Mouse (Mus musculus): ENCODE results near the gene Tmem106c. TPM values are rescaled to one million over a fixed set of nuclear protein-coding genes. Genes with fewer than 3 reads are reported as not detected.

The Tmem106c gene
- total RNA-seq, 2 experiments from 2014 or later: 16.6 to 20.9 TPM

GRCm38 (mm10) chr15:97996716-97997256 lies 32.8 kb downstream of the Tmem106c start:
- peak; percentile 44 to 51 for DNase-seq
- intact Hi-C loops (cut with DNase I): no loop called here

GRCm38 (mm10) chr15:97999546-97999945 lies 35.5 kb downstream of the Tmem106c start:
- intact Hi-C loops (cut with DNase I): no loop called here
- no peak for DNase-seq

- no peak for DNase-seq
- intact Hi-C loops (cut with DNase I): no loop called here
Observed at GRCm38 (mm10) chr15:97999991-98000390, 36.0 kb downstream of the Tmem106c start.

- peak in 1 of 2 experiments; percentile 45 for DNase-seq
- intact Hi-C loops (cut with DNase I): no loop called here
Observed at GRCm38 (mm10) chr15:98001321-98002112, 37.5 kb downstream of the Tmem106c start.

- peak in 1 of 2 experiments; percentile 21 for DNase-seq
- intact Hi-C loops (cut with DNase I): no loop called here
Observed at GRCm38 (mm10) chr15:98002113-98002990, 38.4 kb downstream of the Tmem106c start.

- intact Hi-C loops (cut with DNase I): no loop called here
- DNase-seq: peak in 1 of 2 experiments; percentile 47
Observed at GRCm38 (mm10) chr15:98002991-98003821, 39.2 kb downstream of the Tmem106c start.

- DNase-seq: no peak
- intact Hi-C loops (cut with DNase I): no loop called here
Observed at GRCm38 (mm10) chr15:98003822-98004739, 40.1 kb downstream of the Tmem106c start, which contains the start of gene Col2a1. Gene Col2a1, minus strand, starts transcription at chr15:98004695.

GRCm38 (mm10) chr15:98004740-98005159 lies 40.8 kb downstream of the Tmem106c start:
- intact Hi-C loops (cut with DNase I): no loop called here
- no peak for DNase-seq

GRCm38 (mm10) chr15:98005181-98005580 lies 41.2 kb downstream of the Tmem106c start:
- no peak for DNase-seq
- intact Hi-C loops (cut with DNase I): no loop called here

GRCm38 (mm10) chr15:98012810-98013209 lies 48.8 kb downstream of the Tmem106c start:
- intact Hi-C loops (cut with DNase I): no loop called here
- DNase-seq: no peak

GRCm38 (mm10) chr15:98017925-98018324 lies 53.9 kb downstream of the Tmem106c start:
- DNase-seq: no peak
- intact Hi-C loops (cut with DNase I): no loop called here

GRCm38 (mm10) chr15:98019047-98019446 lies 55.0 kb downstream of the Tmem106c start:
- no peak for DNase-seq
- intact Hi-C loops (cut with DNase I): no loop called here

Other genes with a start within 250 kb of the Tmem106c start
- gene Endou, start 232.9 kb upstream of the Tmem106c start, total RNA-seq (2021): 1 to 10 TPM; 3.8 to 4.0 TPM
- gene Rapgef3, start 196.2 kb upstream of the Tmem106c start, total RNA-seq (2021): 10 to 100 TPM; 29.2 to 30.7 TPM
- 10 to 100 TPM; 62.0 to 71.0 TPM for gene Slc48a1, start 185.7 kb upstream of the Tmem106c start, total RNA-seq (2021)
- gene Hdac7, start 119.7 kb upstream of the Tmem106c start, total RNA-seq (2021): 10 to 100 TPM; 57.9 to 59.4 TPM
- 1 to 10 TPM; 1.6 to 2.3 TPM for gene Vdr, start 53.6 kb upstream of the Tmem106c start, total RNA-seq (2021)
- under 1 TPM; 0.62 to 0.84 TPM for gene Col2a1, start 40.5 kb downstream of the Tmem106c start, total RNA-seq (2021)
- 100 to 1,000 TPM; 571 to 624 TPM for gene Pfkm, start 128.4 kb downstream of the Tmem106c start, total RNA-seq (2021)
- gene Senp1, start 129.5 kb downstream of the Tmem106c start, total RNA-seq (2021): 10 to 100 TPM; 16.7 to 18.5 TPM
- gene Asb8, start 201.4 kb downstream of the Tmem106c start, total RNA-seq (2021): 100 to 1,000 TPM; 104 to 109 TPM
- gene Ccdc184, start 203.0 kb downstream of the Tmem106c start, total RNA-seq (2021): under 1 TPM; 0.57 to 0.64 TPM
- gene Olfr288, start 231.3 kb downstream of the Tmem106c start, total RNA-seq (2021): not detected